Mouse (Mus musculus) heart, embryonic 11.5 days (tissue): ENCODE measurements around the gene Gfpt1. TPM values are rescaled to one million over a fixed set of nuclear protein-coding genes. Genes with fewer than 3 reads are reported as not detected.

Source experiments
- ATAC-seq: fragments of 200-750 bp; cut with Nextera tagmentation; replicated peaks from 2 replicates; pipeline ENCODE4 v1.8.0; 2017; ENCODE audit warnings: moderate library complexity; ENCODE audit not compliant: insufficient number of reproducible peaks, low FRiP score, low TSS enrichment
- H3K27ac ChIP-seq: fragments of 300-500 bp; sonication (generic); 2 replicates; pipeline ENCODE4 v1.5.1; 2014; ENCODE audit warnings: mild to moderate bottlenecking, low read depth, low read length
- H3K27me3 ChIP-seq: fragments of 300-500 bp; sonication (generic); 2 replicates; pipeline ENCODE4 v1.6.1; 2014; ENCODE audit warnings: mild to moderate bottlenecking, low read length, mixed read lengths; ENCODE audit not compliant: control insufficient read depth, insufficient read depth
- H3K36me3 ChIP-seq: fragments of 300-500 bp; sonication (generic); 2 replicates; pipeline ENCODE4 v1.6.1; 2014; ENCODE audit warnings: mild to moderate bottlenecking, low read length, moderate library complexity, mixed read lengths; ENCODE audit not compliant: control insufficient read depth, insufficient read depth
- H3K4me1 ChIP-seq: fragments of 300-500 bp; sonication (generic); 2 replicates; pipeline ENCODE4 v1.6.1; 2014; ENCODE audit warnings: low read length; ENCODE audit not compliant: control insufficient read depth, insufficient read depth
- H3K4me2 ChIP-seq: fragments of 300-500 bp; sonication (generic); 2 replicates; pipeline ENCODE4 v1.6.1; 2014; ENCODE audit warnings: mild to moderate bottlenecking, moderate library complexity
- H3K4me3 ChIP-seq: fragments of 300-500 bp; sonication (generic); 2 replicates; pipeline ENCODE4 v1.5.1; 2014; ENCODE audit warnings: low read depth, low read length
- H3K9ac ChIP-seq: fragments of 300-500 bp; sonication (generic); 2 replicates; pipeline ENCODE4 v1.6.1; 2014; ENCODE audit warnings: mild to moderate bottlenecking, low read depth, low read length, moderate library complexity
- H3K9me3 ChIP-seq: fragments of 300-500 bp; sonication (generic); replicated peaks from 2 replicates; pipeline ENCODE4 v1.6.1; 2016; ENCODE audit warnings: low read length; ENCODE audit not compliant: control insufficient read depth
- WGBS: fragments of 180-500 bp; shearing (Covaris S2); extraction: QIAGEN DNeasy Blood & Tissue Kit; methylation state at CpG from one replicate; pipeline ENCODE4 v1.1.7; 2014; ENCODE audit not compliant: insufficient replicate concordance; 5-methylcytosine and 5-hydroxymethylcytosine counted together
- polyA plus RNA-seq: library from polyadenylated mRNA; unstranded; fragments of >200 nt; fragmentation: Nextera tagmentation; extraction: Ambion mirVana; gene quantifications from 2 replicates; pipeline ENCODE4 v1.2.1, GENCODE M21; 2014

Gfpt1 gene
- polyA plus RNA-seq, result 14.7 and 20.1 TPM in 2 replicates

GRCm38 (mm10) chr6:87042337-87043130, at the start of gene Gfpt1:
TSS of gene Gfpt1 (plus strand) at chr6:87042846.
- Histone ChIP-seq H3K4me2 (peak within 1 kb of the TSS; percentile 85), H3K4me1 (peaks cover 15% of the 10 kb centered on the region; the same call in 1 of the 2 replicates), H3K4me3 (peak within 1 kb of the TSS; percentile 98), H3K9me3 (no peaks in the 10 kb centered on the region), H3K9ac (peak within 1 kb of the TSS; percentile 95), H3K27ac (peak within 1 kb of the TSS; percentile 100), H3K36me3 (peaks cover 3% of the 10 kb centered on the region; the same call in 1 of the 2 replicates), H3K27me3 (no peaks in the 10 kb centered on the region)
- WGBS, result under 1% methylated on average over 68 of the region's 68 CpGs
- ATAC-seq, result peak; percentile 95

GRCm38 (mm10) chr6:86994254-86994653, 48.4 kb upstream of the Gfpt1 start:
- Histone ChIP-seq H3K36me3 (peaks cover 10% of the 10 kb centered on the region), H3K27me3 (no peaks in the 10 kb centered on the region), H3K27ac (no peak overlapping the region), H3K4me2 (no peak overlapping the region), H3K4me3 (no peak overlapping the region), H3K4me1 (peaks cover 15% of the 10 kb centered on the region; the same call in 1 of the 2 replicates), H3K9me3 (no peaks in the 10 kb centered on the region), H3K9ac (no peak overlapping the region)
- WGBS, result 71% methylated on average over 4 of the region's 4 CpGs
- ATAC-seq, result no peak

GRCm38 (mm10) chr6:86996629-86997307, 45.9 kb upstream of the Gfpt1 start:
- 84% methylated on average over 5 of the region's 5 CpGs for whole genome bisulfite sequencing
- H3K36me3 ChIP-seq, result peaks cover 10% of the 10 kb centered on the region
- H3K9me3 ChIP-seq, result no peaks in the 10 kb centered on the region
- no peak overlapping the region for H3K4me3 ChIP-seq
- no peak overlapping the region for H3K4me2 ChIP-seq
- no peak overlapping the region for H3K27ac ChIP-seq
- no peak for ATAC-seq
- H3K27me3 ChIP-seq, result no peaks in the 10 kb centered on the region
- H3K4me1 ChIP-seq, result peaks cover 5% of the 10 kb centered on the region; the same call in 1 of the 2 replicates
- H3K9ac ChIP-seq, result no peak overlapping the region

GRCm38 (mm10) chr6:86997360-86997759, 45.3 kb upstream of the Gfpt1 start:
- no peak for ATAC-seq
- H3K9ac ChIP-seq, result no peak overlapping the region
- 86% methylated on average over 6 of the region's 6 CpGs for WGBS
- H3K9me3 ChIP-seq, result no peaks in the 10 kb centered on the region
- no peak overlapping the region for H3K4me3 ChIP-seq
- peaks cover 10% of the 10 kb centered on the region for H3K36me3 ChIP-seq
- no peaks in the 10 kb centered on the region for H3K4me1 ChIP-seq
- H3K27me3 ChIP-seq, result no peaks in the 10 kb centered on the region
- H3K27ac ChIP-seq, result no peak overlapping the region
- no peak overlapping the region for H3K4me2 ChIP-seq

- Histone ChIP-seq H3K27me3 (no peaks in the 10 kb centered on the region), H3K27ac (no peak overlapping the region), H3K4me1 (no peaks in the 10 kb centered on the region), H3K9me3 (no peaks in the 10 kb centered on the region), H3K4me3 (no peak overlapping the region), H3K36me3 (peaks cover 2% of the 10 kb centered on the region; the same call in 1 of the 2 replicates), H3K9ac (no peak overlapping the region), H3K4me2 (no peak overlapping the region)
- WGBS, result 82% methylated on average over 6 of the region's 6 CpGs
- ATAC-seq, result no peak
Measured at GRCm38 (mm10) chr6:87001995-87002394, 40.7 kb upstream of the Gfpt1 start.

- H3K9me3 ChIP-seq, result no peaks in the 10 kb centered on the region
- H3K4me3 ChIP-seq, result no peak overlapping the region
- no peak overlapping the region for H3K4me2 ChIP-seq
- no peak overlapping the region for H3K27ac ChIP-seq
- H3K4me1 ChIP-seq, result no peaks in the 10 kb centered on the region
- ATAC-seq, result 0 out of 2 replicates have a peak, but pooled peaks have one; percentile 42
- H3K36me3 ChIP-seq, result peaks cover 2% of the 10 kb centered on the region; the same call in 1 of the 2 replicates
- no peaks in the 10 kb centered on the region for H3K27me3 ChIP-seq
- H3K9ac ChIP-seq, result no peak overlapping the region
- WGBS, result 51% methylated on average over 8 of the region's 8 CpGs
Measured at GRCm38 (mm10) chr6:87002521-87003055, 40.1 kb upstream of the Gfpt1 start.

GRCm38 (mm10) chr6:87004099-87004498, 38.5 kb upstream of the Gfpt1 start:
- Histone ChIP-seq H3K9me3 (no peaks in the 10 kb centered on the region), H3K9ac (no peak overlapping the region), H3K27ac (no peak overlapping the region), H3K4me1 (no peaks in the 10 kb centered on the region), H3K27me3 (no peaks in the 10 kb centered on the region), H3K4me2 (no peak overlapping the region), H3K4me3 (no peak overlapping the region), H3K36me3 (0 out of 2 replicates have a peak, but pooled peaks cover 2% of the 10 kb centered on the region)
- ATAC-seq, result no peak
- 61% methylated on average over 2 of the region's 2 CpGs for WGBS

GRCm38 (mm10) chr6:87005577-87005976, 37.1 kb upstream of the Gfpt1 start:
- H3K4me3 ChIP-seq, result no peak overlapping the region
- no peak overlapping the region for H3K27ac ChIP-seq
- no peak for ATAC-seq
- no peaks in the 10 kb centered on the region for H3K27me3 ChIP-seq
- H3K4me1 ChIP-seq, result 0 out of 2 replicates have a peak, but pooled peaks cover 4% of the 10 kb centered on the region
- H3K9me3 ChIP-seq, result no peaks in the 10 kb centered on the region
- H3K9ac ChIP-seq, result no peak overlapping the region
- no peaks in the 10 kb centered on the region for H3K36me3 ChIP-seq
- no peak overlapping the region for H3K4me2 ChIP-seq
